Mouse (Mus musculus) frontal cortex, adult (tissue): ENCODE results near the gene Vmn1r88.
A peak's percentile ranks its signal among the peaks of the same experiment; 100 is the strongest.

Source experiments
- ATAC-seq: cut with Nextera tagmentation; 2 replicates; pipeline ENCODE4 v1.9.2; 2017; ENCODE audit warnings: mild to moderate bottlenecking, moderate library complexity, mixed read lengths; ENCODE audit not compliant: low TSS enrichment

Vmn1r88 gene

GRCm38 (mm10) chr7:13159268-13159667, at the start of gene Vmn1r88:
Gene Vmn1r88 (plus strand): TSS chr7:13159568.
- ATAC-seq, result no peak

GRCm38 (mm10) chr7:13119817-13120216, 39.6 kb upstream of the Vmn1r88 start, which contains the start of gene Vmn1r86:
Gene Vmn1r86 (minus strand): TSS chr7:13119917.
- ATAC-seq, result no peak

GRCm38 (mm10) chr7:13123554-13124153, 35.7 kb upstream of the Vmn1r88 start:
- peak; percentile 20; the same call in 1 of the 2 replicates for ATAC-seq

- no peak for ATAC-seq
Observed at GRCm38 (mm10) chr7:13131856-13132255, 27.5 kb upstream of the Vmn1r88 start.

- no peak for ATAC-seq
Observed at GRCm38 (mm10) chr7:13137340-13137739, 22.0 kb upstream of the Vmn1r88 start.

- no peak for ATAC-seq
Observed at GRCm38 (mm10) chr7:13140057-13140456, 19.3 kb upstream of the Vmn1r88 start, which contains the start of gene Vmn1r87. Gene Vmn1r87 (minus strand): TSS chr7:13140157.

- no peak for ATAC-seq
Observed at GRCm38 (mm10) chr7:13212720-13213119, 53.4 kb downstream of the Vmn1r88 start, which contains the start of gene Vmn1r89. Gene Vmn1r89 (plus strand): TSS chr7:13213020.
